Mouse (Mus musculus): ENCODE measurements around the gene Mmp12. TPM values are rescaled to one million over a fixed set of nuclear protein-coding genes. Genes with fewer than 3 reads are reported as not detected.

The Mmp12 gene
- polyA plus RNA-seq (2017; shearing (Covaris generic)): not detected

DNA sequence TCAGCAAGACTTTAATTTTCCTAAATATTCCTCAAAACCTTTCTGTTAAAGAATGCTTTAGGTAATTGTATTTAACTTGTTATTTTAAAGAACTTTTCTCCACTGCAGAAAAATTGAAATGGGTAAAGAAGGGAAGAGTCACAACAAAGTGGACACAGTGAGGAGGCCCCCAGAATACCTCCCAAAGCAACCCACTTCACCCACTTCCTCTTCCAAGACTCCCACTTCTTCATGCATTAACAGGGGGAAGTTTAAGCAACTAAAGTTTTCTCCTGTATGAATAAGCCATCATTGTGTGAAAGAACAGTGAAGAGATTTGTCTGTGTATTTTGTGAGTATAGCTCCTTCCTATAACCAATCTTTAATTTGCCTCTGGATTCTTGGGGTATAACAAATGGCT is at the start of gene Mmp12:
Gene Mmp12, plus strand, starts transcription at position 275 of the 400 bp plus-strand sequence.

DNA sequence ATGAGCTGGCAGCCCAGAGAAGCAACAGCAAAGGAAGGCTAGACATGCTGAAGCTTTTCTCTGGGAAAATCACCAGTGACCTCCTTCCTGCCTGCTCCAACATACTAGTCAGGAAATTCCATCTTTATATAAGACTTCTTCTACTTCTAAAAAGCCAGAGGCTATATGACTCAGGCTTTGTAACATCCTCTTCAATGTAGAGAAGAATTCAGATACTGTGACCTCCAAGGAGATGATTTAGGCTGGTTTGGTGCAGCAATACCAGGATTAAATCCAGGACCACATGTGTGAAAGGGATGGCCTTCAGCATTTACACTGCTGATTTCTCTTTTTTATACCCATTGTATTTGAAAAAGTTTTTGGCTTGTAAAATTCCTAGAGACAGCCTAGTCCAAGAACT is 43.8 kb downstream of the Mmp12 start, which contains the start of gene Mmp1b:
Gene Mmp1b, minus strand, starts transcription at position 101 of the 400 bp plus-strand sequence.

Other genes with a start within 250 kb of the Mmp12 start
- 9.3 TPM for gene Dync2h1, start 159.9 kb upstream of the Mmp12 start, polyA plus RNA-seq (2017; shearing (Covaris generic))
- 48.4 TPM for gene Dcun1d5, start 159.9 kb upstream of the Mmp12 start, polyA plus RNA-seq (2017; shearing (Covaris generic))
- not detected for gene Mmp13, start 71.9 kb upstream of the Mmp12 start, polyA plus RNA-seq (2017; shearing (Covaris generic))
- gene Mmp1b, start 43.7 kb downstream of the Mmp12 start, polyA plus RNA-seq (2017; shearing (Covaris generic)): not detected
- not detected for gene Mmp3, start 101.4 kb downstream of the Mmp12 start, polyA plus RNA-seq (2017; shearing (Covaris generic))
- not detected for gene Mmp10, start 158.0 kb downstream of the Mmp12 start, polyA plus RNA-seq (2017; shearing (Covaris generic))
- not detected for gene Mmp8, start 214.1 kb downstream of the Mmp12 start, polyA plus RNA-seq (2017; shearing (Covaris generic))
- 0.16 TPM for gene Mmp27, start 227.0 kb downstream of the Mmp12 start, polyA plus RNA-seq (2017; shearing (Covaris generic))

Measured in inflammation-experienced regulatory T-cells, adult 16 weeks (primary cell).